Mouse (Mus musculus) heart, postnatal 0 days (tissue): ENCODE data around the gene Fbxw11.

Experiments used
- CTCF ChIP-seq: IDR thresholded peaks from 2 replicates; pipeline ENCODE4 v1.5.1; 2016; ENCODE audit warnings: antibody characterized with exemption, control low read depth, low read depth
- EP300 ChIP-seq: IDR thresholded peaks from 2 replicates; pipeline ENCODE4 v1.6.1; 2016; ENCODE audit warnings: antibody characterized with exemption, low read depth

GRCm38 (mm10) chr11:32785591-32786147, 143.1 kb downstream of the Fbxw11 start:
- no peak for TF ChIP-seq CTCF
- TF ChIP-seq EP300: no peak
